22 mouse cellular contexts compared by ENCODE assay signal in genomic region chr4:63171969-63172685, GRCm38 (mm10). TPM values are rescaled to one million over a fixed set of nuclear protein-coding genes. Genes with fewer than 3 reads are reported as not detected.
DNase-seq lines count a peak whose midpoint lies in the region; ATAC-seq and TF ChIP-seq lines count a peak whose summit lies in the region.
"Had no signal": no experiment of that assay in that cellular context is flagged by ENCODE, and none has a peak within 500 bp of the region (broad histone marks: within the 10 kb centered on the region; RNA-seq: fewer than 3 reads in every experiment).

Kif12 (minus strand) TSS chr4:63172131.

- H3K27ac ChIP-seq in ES-E14 (ENCODE audit: insufficient read depth, low read depth, low read length, poor library complexity, severe bottlenecking) = no peak within 1 kb of the TSS
- H3K27ac ChIP-seq in intestine, postnatal 0 days (ENCODE audit: low read depth, low read length) = peak within 1 kb of the TSS; percentile 54
- H3K27ac ChIP-seq in liver, embryonic 16.5 days (ENCODE audit: low read length) = peak within 1 kb of the TSS; percentile 48; the same call in 1 of the 2 replicates
- H3K27ac ChIP-seq: embryonic facial prominence, embryonic 13.5 days; layer of hippocampus, adult 2 months; limb, embryonic 10.5 days; neural tube, embryonic 13.5 days had no signal

- no peak for TF ChIP-seq CTCF in intestine, postnatal 0 days (IDR thresholded peaks at IDR 0.05; ENCODE audit: low read depth)

- H3K4me1 ChIP-seq in ES-E14 (ENCODE audit: control insufficient read depth in 2 of 2, insufficient read depth in 2 of 2, low read length in 2 of 2, poor library complexity in 1 of 2) = no peaks in the 10 kb centered on the region
- peaks cover 4% of the 10 kb centered on the region; the same call in 1 of the 2 replicates for H3K4me1 ChIP-seq in intestine, postnatal 0 days (replicated peaks; ENCODE audit: control insufficient read depth, insufficient read depth, low read length)
- H3K4me1 ChIP-seq in liver, embryonic 16.5 days (ENCODE audit: control insufficient read depth, low read depth, low read length) = no peaks in the 10 kb centered on the region
- H3K4me1 ChIP-seq: embryonic facial prominence, embryonic 13.5 days; limb, embryonic 10.5 days; neural tube, embryonic 13.5 days had no signal

- intact Hi-C loops in left cerebral cortex, postnatal 25 days (cut with DNase I) = no loop called here

- no peaks in the 10 kb centered on the region for H3K27me3 ChIP-seq in intestine, postnatal 0 days (replicated peaks; ENCODE audit: control insufficient read depth, insufficient read depth, low read length)
- no peaks in the 10 kb centered on the region for H3K27me3 ChIP-seq in liver, embryonic 16.5 days (ENCODE audit: control insufficient read depth, insufficient read depth, low read depth, low read length)

- H3K9ac ChIP-seq in ES-E14 (ENCODE audit: insufficient read depth, low read depth, low read length, poor library complexity, severe bottlenecking) = peak within 1 kb of the TSS; percentile 4; the same call in 1 of the 2 replicates
- peak within 1 kb of the TSS; percentile 37 for H3K9ac ChIP-seq in intestine, postnatal 0 days (ENCODE audit: low read depth, low read length)
- no peak within 1 kb of the TSS for H3K9ac ChIP-seq in liver, embryonic 16.5 days (ENCODE audit: low read depth, low read length)
- H3K9ac ChIP-seq: embryonic facial prominence, embryonic 13.5 days; neural tube, embryonic 13.5 days had no signal

- in situ Hi-C loops in ES-E14 (cut with MboI; ENCODE audit: low sequenced_read_pairs in 2 of 2, unreplicated experiment in 2 of 2) = no loop called here

- no peaks in the 10 kb centered on the region for H3K36me3 ChIP-seq in ES-E14 (ENCODE audit: control insufficient read depth, insufficient read depth, low read length, poor library complexity, severe bottlenecking)
- peaks cover 9% of the 10 kb centered on the region; the same call in 1 of the 2 replicates for H3K36me3 ChIP-seq in intestine, postnatal 0 days (ENCODE audit: control insufficient read depth, insufficient read depth)
- H3K36me3 ChIP-seq in liver, embryonic 16.5 days (ENCODE audit: control insufficient read depth, insufficient read depth) = no peaks in the 10 kb centered on the region
- H3K36me3 ChIP-seq: embryonic facial prominence, embryonic 13.5 days; limb, embryonic 10.5 days; neural tube, embryonic 13.5 days had no signal

- peak; percentile 91 for ATAC-seq in intestine, postnatal 0 days
- ATAC-seq in liver, embryonic 16.5 days (ENCODE audit: low read depth) = peak; percentile 93
- ATAC-seq: forebrain, embryonic 14.5 days; midbrain, embryonic 16.5 days had no signal

- 26% methylated on average over 4 of the region's 4 CpGs for WGBS in intestine, postnatal 0 days
- 48% methylated on average over 4 of the region's 4 CpGs for WGBS in liver, embryonic 16.5 days (ENCODE audit: insufficient replicate concordance)

- no peak for DNase-seq in ES-E14 (ENCODE audit: low read depth, low spot score)
- peak; percentile 89 for DNase-seq in kidney, postnatal 14 days
- no peak for DNase-seq in cerebellum, adult 11 months
- no peak for DNase-seq in left cerebral cortex, postnatal 25 days (ENCODE audit: low spot score in 2 of 2)
- no peak for DNase-seq in spleen, postnatal 10 days (ENCODE audit: low spot score in 2 of 2)
- DNase-seq in right cerebral cortex, postnatal 10 days (ENCODE audit: low spot score in 2 of 2) = no peak
- DNase-seq: adrenal gland, adult 2 months; cerebellum, postnatal 36 days; lung, postnatal 4 days; retina, postnatal 1 day; thymus, postnatal 25 days had no signal

- peak within 1 kb of the TSS; percentile 40 to 48; a peak in 3 of 4 replicates for H3K4me3 ChIP-seq in ES-E14 (ENCODE audit: insufficient read depth in 1 of 2, low read depth in 1 of 2, low read length in 2 of 2, poor library complexity in 1 of 2, severe bottlenecking in 1 of 2)
- peak within 1 kb of the TSS; percentile 46 for H3K4me3 ChIP-seq in intestine, postnatal 0 days (ENCODE audit: low read depth, low read length)
- peak within 1 kb of the TSS; percentile 32 for H3K4me3 ChIP-seq in liver, embryonic 16.5 days (ENCODE audit: low read depth, low read length)
- H3K4me3 ChIP-seq: embryonic facial prominence, embryonic 13.5 days; layer of hippocampus, adult 2 months; limb, embryonic 10.5 days; neural tube, embryonic 13.5 days had no signal

- H3K4me2 ChIP-seq in intestine, postnatal 0 days (replicated peaks; ENCODE audit: low read depth) = peak within 1 kb of the TSS; percentile 67
- peak within 1 kb of the TSS; percentile 33 for H3K4me2 ChIP-seq in liver, embryonic 16.5 days (ENCODE audit: low read depth, low read length)
- H3K4me2 ChIP-seq: embryonic facial prominence, embryonic 13.5 days; neural tube, embryonic 13.5 days had no signal

- no peaks in the 10 kb centered on the region for H3K9me3 ChIP-seq in ES-E14 (ENCODE audit: control insufficient read depth, insufficient read depth, low read depth, low read length)
- no peaks in the 10 kb centered on the region for H3K9me3 ChIP-seq in intestine, postnatal 0 days (ENCODE audit: control insufficient read depth)
- H3K9me3 ChIP-seq in liver, embryonic 16.5 days (replicated peaks; ENCODE audit: control insufficient read depth, low read length) = no peaks in the 10 kb centered on the region
- H3K9me3 ChIP-seq: limb, embryonic 10.5 days; neural tube, embryonic 13.5 days had no signal

TF ChIP-seq in ES-E14, 5 proteins besides CTCF, POLR2A, EP300 and RAD21:
- no peak for TF ChIP-seq MAFK (IDR thresholded peaks at IDR 0.05; ENCODE audit: insufficient read depth, low read depth, low read length)
- TF ChIP-seq CHD2 (IDR thresholded peaks at IDR 0.05; ENCODE audit: low read depth, low read length) = no peak
- TF ChIP-seq ZNF384 (IDR thresholded peaks at IDR 0.05; ENCODE audit: low read depth, low read length) = no peak
- no peak for TF ChIP-seq HCFC1 (IDR thresholded peaks at IDR 0.05; ENCODE audit: borderline replicate concordance, insufficient read depth, low read length)
- no peak for TF ChIP-seq ZC3H11A (IDR thresholded peaks at IDR 0.05; ENCODE audit: borderline replicate concordance, low read depth, low read length)

RNA-seq across cellular contexts. Expression of gene Kif12, which starts in this region (rescaled TPM):
- not detected in 2 replicates for total RNA-seq in ES-E14 (2012; rRNA removed)
- polyA plus RNA-seq in intestine, postnatal 0 days (2015; fragmentation: Nextera tagmentation; extraction: Ambion mirVana) = 61.9 and 75.5 TPM in 2 replicates
- 4.8 and 5.3 TPM in 2 replicates for polyA plus RNA-seq in liver, embryonic 16.5 days (2015; fragmentation: Nextera tagmentation; extraction: Ambion mirVana)
- not detected for total RNA-seq in left cerebral cortex, postnatal 25 days (2021)
- total RNA-seq: adrenal gland, adult 2 months; gastrocnemius, adult 18-20 months; heart, adult 8-10 months; hematopoietic stem cell, adult 5-6 weeks; layer of hippocampus, adult 2 months had no signal
- polyA plus RNA-seq: adrenal gland, adult 2 months; embryonic facial prominence, embryonic 13.5 days; forebrain, embryonic 14.5 days; neural tube, embryonic 13.5 days had no signal
